Mouse (Mus musculus): Measurements from ENCODE around the gene Gm49416. TPM values are rescaled to one million over a fixed set of nuclear protein-coding genes. Genes with fewer than 3 reads are reported as not detected.

Gene Gm49416
- total and polyA plus RNA-seq, 2 experiments from 2014 or later = not detected

DNA sequence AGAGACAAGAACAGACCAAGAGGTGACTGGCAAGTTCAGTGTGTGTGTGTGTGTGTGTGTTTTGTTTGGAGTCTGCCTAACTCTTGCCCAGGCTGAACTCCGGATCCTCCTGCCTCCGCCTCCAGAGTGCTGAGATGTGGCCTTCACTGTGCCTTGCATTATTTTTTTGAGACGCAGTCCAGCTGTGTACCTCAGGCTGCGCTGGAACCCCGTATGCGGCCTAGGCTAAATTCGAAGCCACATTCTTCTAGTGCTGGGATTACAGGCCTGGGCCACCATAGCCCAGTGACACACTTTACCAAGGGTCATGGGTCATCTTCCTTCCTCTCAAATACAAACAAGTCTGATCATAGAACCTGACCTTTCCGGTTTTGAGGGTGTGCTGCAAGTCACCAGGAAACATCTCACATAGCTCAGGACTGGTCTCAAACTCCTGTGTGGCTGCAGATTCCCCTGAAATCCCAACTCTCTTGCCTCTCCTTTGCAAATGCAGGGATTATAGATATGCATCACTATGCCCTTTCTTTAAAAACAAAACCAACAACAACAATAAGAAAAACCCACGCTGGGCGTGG, 16.4 kb upstream of the Gm49416 start:
- no peak overlapping the region for H3K27ac ChIP-seq (ENCODE audit: low read depth, low read length)

DNA sequence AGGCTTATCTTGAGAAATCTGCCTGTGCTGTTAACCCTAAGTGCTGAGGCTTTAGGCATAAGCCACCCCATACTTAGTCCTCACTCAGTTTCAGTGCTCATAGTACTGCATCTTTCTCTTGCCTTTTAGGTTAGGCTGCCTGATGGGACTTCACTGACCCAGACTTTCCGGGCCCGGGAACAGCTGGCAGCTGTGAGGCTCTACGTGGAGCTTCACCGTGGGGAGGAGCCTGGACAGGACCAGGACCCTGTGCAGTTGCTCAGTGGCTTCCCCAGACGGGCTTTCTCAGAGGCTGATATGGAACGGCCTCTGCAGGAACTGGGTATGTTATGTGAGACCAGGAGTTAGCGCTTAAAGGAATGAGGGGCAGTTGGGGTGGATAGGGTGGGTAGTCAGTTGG, 13.7 kb upstream of the Gm49416 start:
- Histone ChIP-seq H3K27me3 (ENCODE audit: insufficient read depth, low read length) (no peaks in the 10 kb centered on the region), H3K36me3 (ENCODE audit: insufficient read depth, low read length) (peaks cover 28% of the 10 kb centered on the region), H3K4me3 (ENCODE audit: low read depth, low read length) (no peak overlapping the region), H3K9me3 (ENCODE audit: low read length) (no peaks in the 10 kb centered on the region), H3K4me2 (ENCODE audit: low read depth, low read length, poor library complexity, severe bottlenecking) (no peak overlapping the region), H3K27ac (ENCODE audit: low read depth, low read length) (no peak overlapping the region), H3K4me1 (ENCODE audit: insufficient read depth, low read length) (no peaks in the 10 kb centered on the region), H3K9ac (replicated peaks; ENCODE audit: low read length, poor library complexity, severe bottlenecking) (no peak overlapping the region)
- TF ChIP-seq CTCF (IDR thresholded peaks at IDR 0.05) = no peak
- DNase-seq (ENCODE audit: low spot score) = no peak
- no peak for ATAC-seq (ENCODE audit: low FRiP score)
- WGBS = 92% methylated on average over 7 of the region's 7 CpGs

More for the DNA sequence above, 16.4 kb upstream of the Gm49416 start:
- Histone ChIP-seq H3K4me1 (ENCODE audit: insufficient read depth, low read length) (no peaks in the 10 kb centered on the region), H3K4me3 (ENCODE audit: low read depth, low read length) (peak overlapping the region; percentile 96), H3K36me3 (ENCODE audit: insufficient read depth, low read length) (peaks cover 28% of the 10 kb centered on the region), H3K4me2 (ENCODE audit: low read depth, low read length, poor library complexity, severe bottlenecking) (peak overlapping the region; percentile 94), H3K9ac (replicated peaks; ENCODE audit: low read length, poor library complexity, severe bottlenecking) (peak overlapping the region; percentile 94; the same call in 1 of the 2 replicates), H3K9me3 (ENCODE audit: low read length) (no peaks in the 10 kb centered on the region), H3K27me3 (ENCODE audit: insufficient read depth, low read length) (no peaks in the 10 kb centered on the region)
- TF ChIP-seq CTCF (IDR thresholded peaks at IDR 0.05) = no peak
- ATAC-seq (ENCODE audit: low FRiP score) (no peak), DNase-seq (ENCODE audit: low spot score) (no peak)
- WGBS = 82% methylated on average over 10 of the region's 10 CpGs

DNA sequence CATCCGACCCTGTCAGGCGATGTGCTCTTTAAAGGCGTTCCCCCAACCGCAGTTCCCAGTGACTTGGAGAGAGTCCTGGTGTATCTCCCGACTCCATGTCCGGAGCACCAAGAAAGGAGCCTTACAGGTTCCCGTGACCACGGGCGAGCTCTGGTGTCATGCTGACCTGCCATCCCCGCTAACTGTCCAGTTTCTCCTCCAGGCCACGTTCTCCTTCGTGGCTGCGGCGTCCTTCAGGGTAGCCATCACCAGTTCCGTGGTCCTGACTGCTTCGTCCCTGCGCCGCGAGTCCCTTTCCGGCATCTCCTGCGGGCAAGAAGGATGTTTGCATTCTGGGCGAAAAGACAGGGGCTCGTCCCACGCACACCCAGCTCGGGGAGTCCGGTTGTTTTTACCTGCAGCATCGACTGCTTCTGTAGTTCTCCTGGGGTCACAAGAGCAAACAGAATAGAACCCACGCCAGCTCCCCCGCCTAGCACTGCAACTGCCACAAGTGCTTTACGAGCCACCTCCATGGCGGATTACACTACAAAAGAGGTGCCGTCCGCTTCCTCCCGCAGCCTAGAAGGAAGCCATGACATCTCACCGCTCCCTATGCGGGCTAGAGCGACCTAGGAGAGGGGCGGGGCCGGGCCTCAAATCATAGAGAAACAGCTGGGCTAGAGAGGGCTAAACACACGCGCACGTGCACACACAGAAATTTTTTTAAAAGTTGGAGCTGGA, 8.3 kb upstream of the Gm49416 start, which contains the start of gene Uqcc3:
Gene Uqcc3, minus strand, starts transcription at position 613 of the 723 bp plus-strand sequence.
- peak; percentile 96 for ATAC-seq (ENCODE audit: low FRiP score)
- peak; percentile 94 for DNase-seq (ENCODE audit: low spot score)
- peak within 1 kb of the TSS; percentile 83 for H3K27ac ChIP-seq (ENCODE audit: low read depth, low read length)
- no peak for TF ChIP-seq CTCF (IDR thresholded peaks at IDR 0.05)
- H3K27me3 ChIP-seq (ENCODE audit: insufficient read depth, low read length) = no peaks in the 10 kb centered on the region
- H3K9me3 ChIP-seq (ENCODE audit: low read length) = no peaks in the 10 kb centered on the region
- under 1% methylated on average over 42 of the region's 42 CpGs for WGBS
- peak within 1 kb of the TSS; percentile 67 for H3K4me3 ChIP-seq (ENCODE audit: low read depth, low read length)
- peak within 1 kb of the TSS; percentile 74 for H3K4me2 ChIP-seq (ENCODE audit: low read depth, low read length, poor library complexity, severe bottlenecking)
- no peaks in the 10 kb centered on the region for H3K4me1 ChIP-seq (ENCODE audit: insufficient read depth, low read length)
- H3K9ac ChIP-seq (replicated peaks; ENCODE audit: low read length, poor library complexity, severe bottlenecking) = peak within 1 kb of the TSS; percentile 79
- H3K36me3 ChIP-seq (ENCODE audit: insufficient read depth, low read length) = peaks cover 8% of the 10 kb centered on the region; the same call in 1 of the 2 replicates

DNA sequence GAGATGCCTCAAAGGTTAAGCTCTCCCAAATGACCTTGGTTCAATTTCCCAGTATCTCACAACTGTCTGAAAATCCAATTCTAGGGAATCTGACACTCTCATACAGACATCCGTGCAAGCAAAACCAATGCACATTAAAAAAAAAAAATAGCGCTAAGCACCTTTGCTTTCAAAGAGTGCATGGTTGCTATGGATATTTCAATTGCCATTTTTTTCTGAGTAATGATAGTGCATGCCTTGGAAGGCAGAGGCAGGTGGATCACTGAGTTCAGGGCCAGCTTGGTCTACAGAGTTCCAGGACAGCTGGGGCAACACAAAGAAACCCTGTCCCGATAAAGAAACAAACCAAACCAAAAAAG, 7.7 kb upstream of the Gm49416 start:
- 10% methylated on average over 3 of the region's 3 CpGs for WGBS
- Histone ChIP-seq H3K9ac (replicated peaks; ENCODE audit: low read length, poor library complexity, severe bottlenecking) (peak overlapping the region; percentile 79), H3K27ac (ENCODE audit: low read depth, low read length) (no peak overlapping the region), H3K36me3 (ENCODE audit: insufficient read depth, low read length) (0 out of 2 replicates have a peak, but pooled peaks cover 5% of the 10 kb centered on the region), H3K4me3 (ENCODE audit: low read depth, low read length) (peak overlapping the region; percentile 67), H3K9me3 (ENCODE audit: low read length) (no peaks in the 10 kb centered on the region), H3K27me3 (ENCODE audit: insufficient read depth, low read length) (no peaks in the 10 kb centered on the region), H3K4me1 (ENCODE audit: insufficient read depth, low read length) (no peaks in the 10 kb centered on the region), H3K4me2 (ENCODE audit: low read depth, low read length, poor library complexity, severe bottlenecking) (peak overlapping the region; percentile 74)
- TF ChIP-seq CTCF (IDR thresholded peaks at IDR 0.05) = no peak
- ATAC-seq (ENCODE audit: low FRiP score) = no peak
- DNase-seq (ENCODE audit: low spot score) = no peak

DNA sequence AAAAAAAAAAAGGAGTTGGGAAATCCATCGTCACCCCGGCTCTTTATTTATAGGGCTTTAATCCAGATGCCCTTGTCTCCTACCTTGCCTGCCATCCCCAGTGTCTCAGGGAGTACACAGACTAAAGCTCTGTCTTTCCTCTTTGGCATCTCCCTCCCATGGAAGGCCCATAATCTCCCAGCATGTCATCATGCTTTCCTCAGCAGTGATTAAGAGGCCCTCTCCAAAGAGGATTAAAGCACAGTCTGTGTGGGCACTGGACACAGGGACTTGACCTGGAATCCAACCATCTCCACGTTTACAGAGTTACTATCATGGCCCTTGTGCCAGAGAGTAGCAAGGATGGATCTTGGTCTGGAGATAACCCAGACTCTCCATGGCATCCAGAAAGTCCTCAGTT, 5.1 kb upstream of the Gm49416 start, which contains the start of the genes Lbhd1 and Gm49403:
Gene Lbhd1, plus strand, starts transcription at position 117 of the 400 bp plus-strand sequence.
Gene Gm49403, plus strand, starts transcription at position 315 of the 400 bp plus-strand sequence.
- H3K4me3 ChIP-seq (ENCODE audit: low read depth, low read length) = no peak within 1 kb of the TSS
- TF ChIP-seq CTCF (IDR thresholded peaks at IDR 0.05) = no peak
- no peaks in the 10 kb centered on the region for H3K36me3 ChIP-seq (ENCODE audit: insufficient read depth, low read length)
- 69% methylated on average over 3 of the region's 3 CpGs for WGBS
- H3K27ac ChIP-seq (ENCODE audit: low read depth, low read length) = no peak within 1 kb of the TSS
- no peaks in the 10 kb centered on the region for H3K27me3 ChIP-seq (ENCODE audit: insufficient read depth, low read length)
- no peak within 1 kb of the TSS for H3K4me2 ChIP-seq (ENCODE audit: low read depth, low read length, poor library complexity, severe bottlenecking)
- no peak within 1 kb of the TSS for H3K9ac ChIP-seq (replicated peaks; ENCODE audit: low read length, poor library complexity, severe bottlenecking)
- no peaks in the 10 kb centered on the region for H3K9me3 ChIP-seq (ENCODE audit: low read length)
- ATAC-seq (ENCODE audit: low FRiP score) = no peak
- DNase-seq (ENCODE audit: low spot score) = no peak
- peaks cover 4% of the 10 kb centered on the region for H3K4me1 ChIP-seq (ENCODE audit: insufficient read depth, low read length)
